Comparison of ENCODE assay signal across 17 mouse cellular contexts in the genomic region with DNA sequence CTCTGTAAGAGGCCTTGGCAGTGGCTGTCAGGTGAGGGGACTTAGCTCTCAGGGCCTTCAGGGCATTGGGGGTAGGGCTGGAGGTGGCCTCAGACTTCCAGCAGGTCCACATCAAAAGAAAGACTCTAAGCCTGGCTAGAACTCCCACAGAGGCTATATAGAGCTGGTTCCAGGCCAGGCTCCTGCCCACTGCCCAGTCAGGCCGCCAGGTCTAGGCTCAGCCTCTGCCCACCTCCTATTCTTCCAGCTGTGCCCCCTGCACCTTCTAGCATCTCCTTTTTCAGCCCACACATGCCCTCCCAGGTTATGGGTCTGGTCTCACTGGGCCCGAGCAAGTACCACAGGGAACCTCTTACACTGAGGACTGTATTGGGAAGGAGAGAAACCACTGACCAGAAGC. TPM values are rescaled to one million over a fixed set of nuclear protein-coding genes. Genes with fewer than 3 reads are reported as not detected.
DNase-seq lines count a peak whose midpoint lies in the region; ATAC-seq and TF ChIP-seq lines count a peak whose summit lies in the region.
"Had no signal": no experiment of that assay in that cellular context is flagged by ENCODE, and none has a peak within 500 bp of the region (broad histone marks: within the 10 kb centered on the region; RNA-seq: fewer than 3 reads in every experiment).

No protein-coding gene starts in this region.

- no peaks in the 10 kb centered on the region for H3K9me3 ChIP-seq in forebrain, embryonic 13.5 days (replicated peaks)
- H3K9me3 ChIP-seq in hindbrain, embryonic 15.5 days: no peaks in the 10 kb centered on the region
- no peaks in the 10 kb centered on the region for H3K9me3 ChIP-seq in neural tube, embryonic 15.5 days (replicated peaks)
- H3K9me3 ChIP-seq: limb, embryonic 12.5 days; liver, embryonic 15.5 days; stomach, embryonic 15.5 days had no signal

- intact Hi-C loops in gastrocnemius, postnatal 14 days (cut with DNase I; ENCODE audit: low total_unique reads): no loop called here

- DNase-seq in layer of hippocampus, adult 2 months (ENCODE audit: low spot score in 2 of 2): no peak
- DNase-seq in layer of hippocampus, postnatal 14 days (ENCODE audit: low spot score in 2 of 2): no peak
- no peak for DNase-seq in gastrocnemius, postnatal 14 days
- no peak for DNase-seq in urinary bladder, postnatal 4 days (ENCODE audit: low spot score in 2 of 2)
- no peak for DNase-seq in heart, adult 9 months (ENCODE audit: low spot score in 2 of 2)
- DNase-seq: adrenal gland, postnatal 14 days; heart, adult 18-20 months; heart, postnatal 10 days; kidney, postnatal 10 days; thymus, postnatal 36 days had no signal

- TF ChIP-seq CTCF in layer of hippocampus, adult 2 months (conservative IDR thresholded peaks at IDR 0.05): no peak

- 45% methylated on average over 2 of the region's 2 CpGs for WGBS in forebrain, embryonic 13.5 days
- WGBS in hindbrain, embryonic 15.5 days: 57% methylated on average over 2 of the region's 2 CpGs
- 50% methylated on average over 2 of the region's 2 CpGs for WGBS in neural tube, embryonic 15.5 days

- peak overlapping the region; percentile 88 for H3K4me2 ChIP-seq in forebrain, embryonic 13.5 days
- H3K4me2 ChIP-seq in hindbrain, embryonic 15.5 days: 0 out of 2 replicates have a peak overlapping the region, but pooled peaks have one; percentile 1
- H3K4me2 ChIP-seq in neural tube, embryonic 15.5 days: no peak overlapping the region
- H3K4me2 ChIP-seq: limb, embryonic 12.5 days; liver, embryonic 15.5 days; stomach, embryonic 15.5 days had no signal

- no peak overlapping the region for H3K4me3 ChIP-seq in layer of hippocampus, adult 2 months
- H3K4me3 ChIP-seq in forebrain, embryonic 13.5 days: peak overlapping the region; percentile 4; the same call in 1 of the 2 replicates
- H3K4me3 ChIP-seq in hindbrain, embryonic 15.5 days: no peak overlapping the region
- no peak overlapping the region for H3K4me3 ChIP-seq in neural tube, embryonic 15.5 days (replicated peaks)
- H3K4me3 ChIP-seq: limb, embryonic 12.5 days; liver, embryonic 15.5 days; stomach, embryonic 15.5 days had no signal

- H3K27ac ChIP-seq in layer of hippocampus, adult 2 months: peak overlapping the region; percentile 95
- H3K27ac ChIP-seq in forebrain, embryonic 13.5 days: peak overlapping the region; percentile 100
- peak overlapping the region; percentile 92 for H3K27ac ChIP-seq in hindbrain, embryonic 15.5 days (replicated peaks)
- peak overlapping the region; percentile 98 for H3K27ac ChIP-seq in neural tube, embryonic 15.5 days (replicated peaks)
- H3K27ac ChIP-seq: limb, embryonic 12.5 days; liver, embryonic 15.5 days; stomach, embryonic 15.5 days had no signal

- peak overlapping the region; percentile 100 for H3K9ac ChIP-seq in forebrain, embryonic 13.5 days
- peak overlapping the region; percentile 20; the same call in 1 of the 2 replicates for H3K9ac ChIP-seq in hindbrain, embryonic 15.5 days
- 0 out of 2 replicates have a peak overlapping the region, but pooled peaks have one; percentile 20 for H3K9ac ChIP-seq in neural tube, embryonic 15.5 days (replicated peaks)
- H3K9ac ChIP-seq: limb, embryonic 12.5 days; liver, embryonic 15.5 days; stomach, embryonic 15.5 days had no signal

- peaks cover 95% of the 10 kb centered on the region for H3K36me3 ChIP-seq in forebrain, embryonic 13.5 days (ENCODE audit: poor library complexity, severe bottlenecking)
- H3K36me3 ChIP-seq in hindbrain, embryonic 15.5 days: peaks cover 29% of the 10 kb centered on the region
- peaks cover 48% of the 10 kb centered on the region for H3K36me3 ChIP-seq in neural tube, embryonic 15.5 days
- H3K36me3 ChIP-seq: limb, embryonic 12.5 days; liver, embryonic 15.5 days; stomach, embryonic 15.5 days had no signal

- ATAC-seq in forebrain, embryonic 13.5 days: no peak
- no peak for ATAC-seq in hindbrain, embryonic 15.5 days (ENCODE audit: low FRiP score, low read depth)
- ATAC-seq in neural tube, embryonic 15.5 days (ENCODE audit: low FRiP score): no peak
- ATAC-seq: intestine, embryonic 16.5 days had no signal

- 0 out of 2 replicates have a peak, but pooled peaks cover 5% of the 10 kb centered on the region for H3K27me3 ChIP-seq in forebrain, embryonic 13.5 days
- H3K27me3 ChIP-seq in hindbrain, embryonic 15.5 days: no peaks in the 10 kb centered on the region
- H3K27me3 ChIP-seq in neural tube, embryonic 15.5 days (replicated peaks): no peaks in the 10 kb centered on the region

- H3K4me1 ChIP-seq in forebrain, embryonic 13.5 days: peaks cover 100% of the 10 kb centered on the region
- peaks cover 95% of the 10 kb centered on the region for H3K4me1 ChIP-seq in hindbrain, embryonic 15.5 days (replicated peaks)
- peaks cover 88% of the 10 kb centered on the region for H3K4me1 ChIP-seq in neural tube, embryonic 15.5 days
- H3K4me1 ChIP-seq: limb, embryonic 12.5 days; liver, embryonic 15.5 days; stomach, embryonic 15.5 days had no signal

RNA-seq across cellular contexts. Expression of a gene that starts 29.6 kb away (rescaled TPM):
- not detected for total RNA-seq in layer of hippocampus, adult 2 months (2021)
- total RNA-seq in layer of hippocampus, postnatal 14 days (2021): not detected
- polyA plus RNA-seq in forebrain, embryonic 13.5 days (2015; fragmentation: Nextera tagmentation; extraction: Ambion mirVana): 0.18 and 0.26 TPM in 2 replicates
- 0.55 and 0.60 TPM in 2 replicates for polyA plus RNA-seq in hindbrain, embryonic 15.5 days (2015; fragmentation: Nextera tagmentation; extraction: Ambion mirVana)
- 0.78 and 0.83 TPM in 2 replicates for polyA plus RNA-seq in neural tube, embryonic 15.5 days (2015; fragmentation: Nextera tagmentation; extraction: Ambion mirVana)
- total RNA-seq in gastrocnemius, postnatal 14 days (2021): not detected
- total RNA-seq: heart, postnatal 10 days had no signal

Comparison
In these comparisons a context has a peak if more than half of its experiments do, and no peak if none do; other contexts are left out.
1. H3K9ac ChIP-seq: peak in every context shown above with its lines; median percentile 100 in forebrain, embryonic 13.5 days; 20 in hindbrain, embryonic 15.5 days; 20 in neural tube, embryonic 15.5 days.